ENCODE assay signal across 8 mouse cellular contexts in the genomic region with DNA sequence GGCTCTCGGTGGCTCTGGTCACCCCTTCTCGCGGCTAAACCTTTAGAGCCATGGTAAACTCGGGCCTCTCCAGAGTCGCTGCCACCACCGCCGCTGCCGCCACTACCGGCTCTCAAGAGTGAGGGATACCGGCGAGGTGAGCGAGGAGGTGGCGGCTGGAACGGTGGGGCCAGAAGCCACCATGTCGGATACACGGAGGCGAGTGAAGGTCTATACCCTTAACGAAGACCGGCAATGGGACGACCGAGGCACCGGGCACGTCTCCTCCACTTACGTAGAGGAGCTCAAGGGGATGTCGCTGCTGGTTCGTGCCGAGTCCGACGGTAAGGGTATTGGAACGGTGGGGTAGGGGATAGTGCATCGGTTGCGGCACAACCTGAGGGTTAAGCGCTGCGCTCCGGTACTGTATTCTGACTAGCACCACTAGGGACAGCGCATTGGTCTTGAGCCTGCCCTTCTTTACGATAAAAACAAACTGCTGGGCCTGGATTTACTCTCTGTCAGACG. TPM values are rescaled to one million over a fixed set of nuclear protein-coding genes. Genes with fewer than 3 reads are reported as not detected.
DNase-seq lines count a peak whose midpoint lies in the region; ATAC-seq and TF ChIP-seq lines count a peak whose summit lies in the region.

No protein-coding gene starts in this region.

- H3K4me2 ChIP-seq in heart, embryonic 13.5 days = peak overlapping the region; percentile 97
- H3K4me2 ChIP-seq in kidney, postnatal 0 days (ENCODE audit: low read length) = peak overlapping the region; percentile 75
- H3K4me2 ChIP-seq in liver, postnatal 0 days (ENCODE audit: low read depth, low read length) = peak overlapping the region; percentile 96
- peak overlapping the region; percentile 84 for H3K4me2 ChIP-seq in neural tube, embryonic 12.5 days (replicated peaks)

- TF ChIP-seq EP300 in liver, postnatal 0 days (IDR thresholded peaks at IDR 0.05; ENCODE audit: low read depth) = no peak

- no peaks in the 10 kb centered on the region for H3K27me3 ChIP-seq in heart, embryonic 13.5 days (replicated peaks)
- no peaks in the 10 kb centered on the region for H3K27me3 ChIP-seq in kidney, postnatal 0 days (ENCODE audit: insufficient read depth, low read length)
- H3K27me3 ChIP-seq in liver, postnatal 0 days (ENCODE audit: insufficient read depth, low read length) = no peaks in the 10 kb centered on the region
- H3K27me3 ChIP-seq in neural tube, embryonic 12.5 days (replicated peaks) = no peaks in the 10 kb centered on the region
- no peaks in the 10 kb centered on the region for H3K27me3 ChIP-seq in testis, adult 2 months (ENCODE audit: control insufficient read depth, insufficient read depth, low read length)

- TF ChIP-seq CTCF in embryonic fibroblast, embryonic 13.5 days (IDR thresholded peaks at IDR 0.05; ENCODE audit: borderline replicate concordance, insufficient read depth, low read length) = no peak
- peak; percentile 61 for TF ChIP-seq CTCF in kidney, postnatal 0 days (IDR thresholded peaks at IDR 0.05; ENCODE audit: low read depth)
- TF ChIP-seq CTCF in liver, postnatal 0 days (IDR thresholded peaks at IDR 0.05; ENCODE audit: low read depth) = peak; percentile 70
- peak; percentile 27; the same call in 1 of the 2 replicates for TF ChIP-seq CTCF in testis, adult 2 months (IDR thresholded peaks at IDR 0.05; ENCODE audit: control insufficient read depth, insufficient read depth, insufficient replicate concordance, low read depth, low read length)

- H3K27ac ChIP-seq in embryonic fibroblast, embryonic 13.5 days (ENCODE audit: insufficient read depth, low read length) = peak overlapping the region; percentile 70
- H3K27ac ChIP-seq in heart, embryonic 13.5 days (replicated peaks) = peak overlapping the region; percentile 98
- H3K27ac ChIP-seq in kidney, postnatal 0 days = peak overlapping the region; percentile 100
- peak overlapping the region; percentile 100 for H3K27ac ChIP-seq in liver, postnatal 0 days (ENCODE audit: low read depth)
- H3K27ac ChIP-seq in neural tube, embryonic 12.5 days = peak overlapping the region; percentile 82
- peak overlapping the region; percentile 88 for H3K27ac ChIP-seq in testis, adult 2 months (ENCODE audit: control insufficient read depth, insufficient read depth, low read depth, low read length)

- peak overlapping the region; percentile 68 for H3K4me3 ChIP-seq in embryonic fibroblast, embryonic 13.5 days (ENCODE audit: insufficient read depth, low read length)
- H3K4me3 ChIP-seq in heart, embryonic 13.5 days = peak overlapping the region; percentile 88
- peak overlapping the region; percentile 100 for H3K4me3 ChIP-seq in kidney, postnatal 0 days (replicated peaks; ENCODE audit: low read depth, low read length)
- H3K4me3 ChIP-seq in liver, postnatal 0 days (ENCODE audit: low read depth, low read length) = peak overlapping the region; percentile 95
- H3K4me3 ChIP-seq in neural tube, embryonic 12.5 days = peak overlapping the region; percentile 87
- H3K4me3 ChIP-seq in testis, adult 2 months (ENCODE audit: control insufficient read depth, low read depth, low read length) = peak overlapping the region; percentile 82

- no peaks in the 10 kb centered on the region for H3K36me3 ChIP-seq in heart, embryonic 13.5 days
- H3K36me3 ChIP-seq in kidney, postnatal 0 days (ENCODE audit: insufficient read depth, low read length) = no peaks in the 10 kb centered on the region
- H3K36me3 ChIP-seq in liver, postnatal 0 days (replicated peaks; ENCODE audit: insufficient read depth, low read length) = no peaks in the 10 kb centered on the region
- no peaks in the 10 kb centered on the region for H3K36me3 ChIP-seq in neural tube, embryonic 12.5 days
- H3K36me3 ChIP-seq in testis, adult 2 months (ENCODE audit: control insufficient read depth, insufficient read depth, low read length) = no peaks in the 10 kb centered on the region

- no peaks in the 10 kb centered on the region for H3K4me1 ChIP-seq in embryonic fibroblast, embryonic 13.5 days (ENCODE audit: control insufficient read depth, insufficient read depth, low read length)
- H3K4me1 ChIP-seq in heart, embryonic 13.5 days = peaks cover 14% of the 10 kb centered on the region
- H3K4me1 ChIP-seq in kidney, postnatal 0 days (replicated peaks; ENCODE audit: insufficient read depth, low read length) = peaks cover 8% of the 10 kb centered on the region
- peaks cover 7% of the 10 kb centered on the region for H3K4me1 ChIP-seq in liver, postnatal 0 days (ENCODE audit: insufficient read depth)
- peaks cover 11% of the 10 kb centered on the region for H3K4me1 ChIP-seq in neural tube, embryonic 12.5 days
- no peaks in the 10 kb centered on the region for H3K4me1 ChIP-seq in testis, adult 2 months (ENCODE audit: control insufficient read depth, insufficient read depth, low read length)

- WGBS in heart, embryonic 13.5 days = under 1% methylated on average over 38 of the region's 38 CpGs
- under 1% methylated on average over 38 of the region's 38 CpGs for WGBS in kidney, postnatal 0 days
- WGBS in liver, postnatal 0 days (ENCODE audit: insufficient replicate concordance) = under 1% methylated on average over 38 of the region's 38 CpGs
- under 1% methylated on average over 38 of the region's 38 CpGs for WGBS in neural tube, embryonic 12.5 days

- H3K9ac ChIP-seq in heart, embryonic 13.5 days = peak overlapping the region; percentile 99
- H3K9ac ChIP-seq in kidney, postnatal 0 days (ENCODE audit: low read depth, low read length) = peak overlapping the region; percentile 100
- peak overlapping the region; percentile 100 for H3K9ac ChIP-seq in liver, postnatal 0 days (replicated peaks)
- H3K9ac ChIP-seq in neural tube, embryonic 12.5 days = peak overlapping the region; percentile 92

- no peaks in the 10 kb centered on the region for H3K9me3 ChIP-seq in heart, embryonic 13.5 days
- H3K9me3 ChIP-seq in kidney, postnatal 0 days (replicated peaks; ENCODE audit: low read length) = no peaks in the 10 kb centered on the region
- no peaks in the 10 kb centered on the region for H3K9me3 ChIP-seq in liver, postnatal 0 days (ENCODE audit: low read length)
- H3K9me3 ChIP-seq in neural tube, embryonic 12.5 days = no peaks in the 10 kb centered on the region

- peak; percentile 61 for ATAC-seq in heart, embryonic 13.5 days (ENCODE audit: extremely low read depth, insufficient number of reproducible peaks, low FRiP score, low TSS enrichment)
- ATAC-seq in kidney, postnatal 0 days (replicated peaks; ENCODE audit: low FRiP score, low read depth) = peak; percentile 79
- peak; percentile 77 for ATAC-seq in liver, postnatal 0 days
- peak; percentile 82 for ATAC-seq in neural tube, embryonic 12.5 days (ENCODE audit: low FRiP score, low read depth)

- DNase-seq in CD8-positive naive resting alpha-beta T cell, adult 2 months (ENCODE audit: low read depth in 2 of 2, low spot score in 2 of 2) = peak; percentile 60 to 69
- peak; percentile 41 to 64 for DNase-seq in adrenal gland, postnatal 36 days
- DNase-seq in kidney, postnatal 0 days (ENCODE audit: low spot score) = peak; percentile 94
- DNase-seq in liver, postnatal 0 days = peak; percentile 77

- peak; percentile 78 for TF ChIP-seq POLR2A in embryonic fibroblast, embryonic 13.5 days (IDR thresholded peaks at IDR 0.05; ENCODE audit: low read depth, low read length)
- TF ChIP-seq POLR2A in testis, adult 2 months (IDR thresholded peaks at IDR 0.05; ENCODE audit: control insufficient read depth, low read depth, low read length) = peak; percentile 73; the same call in 1 of the 2 replicates

RNA-seq across cellular contexts. Expression of a gene that starts 0.5 kb away (rescaled TPM):
- total RNA-seq in adrenal gland, postnatal 36 days (2021) = 10 to 100 TPM; 81.4 to 89.3 TPM
- polyA plus RNA-seq in embryonic fibroblast, embryonic 13.5 days (2011; ENCODE audit: insufficient read length, low read depth, missing spikeins) = 42.5 and 63.9 TPM in 2 replicates
- polyA plus RNA-seq in heart, embryonic 13.5 days (2015; fragmentation: Nextera tagmentation; extraction: Ambion mirVana) = 41.1 and 43.5 TPM in 2 replicates
- polyA plus RNA-seq in kidney, postnatal 0 days (2015; fragmentation: Nextera tagmentation; extraction: Ambion mirVana) = 75.6 and 83.6 TPM in 2 replicates
- polyA plus RNA-seq in liver, postnatal 0 days (2015; fragmentation: Nextera tagmentation; extraction: Ambion mirVana) = 27.6 and 30.9 TPM in 2 replicates
- 87.8 and 92.5 TPM in 2 replicates for polyA plus RNA-seq in neural tube, embryonic 12.5 days (2016; fragmentation: Nextera tagmentation; extraction: Ambion mirVana)
- 15.8 and 16.0 TPM in 2 replicates for polyA plus RNA-seq in testis, adult 2 months (2012; rRNA removed)

RNA-seq across cellular contexts. Expression of a gene that starts 42.6 kb away (rescaled TPM):
- total RNA-seq in adrenal gland, postnatal 36 days (2021) = 10 to 100 TPM; 40.2 to 54.4 TPM
- polyA plus RNA-seq in embryonic fibroblast, embryonic 13.5 days (2011; ENCODE audit: insufficient read length, low read depth, missing spikeins) = 34.2 and 35.1 TPM in 2 replicates
- 34.8 and 38.6 TPM in 2 replicates for polyA plus RNA-seq in heart, embryonic 13.5 days (2015; fragmentation: Nextera tagmentation; extraction: Ambion mirVana)
- polyA plus RNA-seq in kidney, postnatal 0 days (2015; fragmentation: Nextera tagmentation; extraction: Ambion mirVana) = 36.1 and 37.3 TPM in 2 replicates
- 14.3 and 15.9 TPM in 2 replicates for polyA plus RNA-seq in liver, postnatal 0 days (2015; fragmentation: Nextera tagmentation; extraction: Ambion mirVana)
- polyA plus RNA-seq in neural tube, embryonic 12.5 days (2016; fragmentation: Nextera tagmentation; extraction: Ambion mirVana) = 30.1 and 32.9 TPM in 2 replicates
- 9.3 and 10.3 TPM in 2 replicates for polyA plus RNA-seq in testis, adult 2 months (2012; rRNA removed)

Comparison
In these comparisons a context has a peak if more than half of its experiments do, and no peak if none do; other contexts are left out.
1. Peak in every context shown above with its lines: DNase-seq, ATAC-seq, H3K4me3 ChIP-seq and H3K27ac ChIP-seq.